ENCODE assay signal across 8 mouse cellular contexts in the genomic region with DNA sequence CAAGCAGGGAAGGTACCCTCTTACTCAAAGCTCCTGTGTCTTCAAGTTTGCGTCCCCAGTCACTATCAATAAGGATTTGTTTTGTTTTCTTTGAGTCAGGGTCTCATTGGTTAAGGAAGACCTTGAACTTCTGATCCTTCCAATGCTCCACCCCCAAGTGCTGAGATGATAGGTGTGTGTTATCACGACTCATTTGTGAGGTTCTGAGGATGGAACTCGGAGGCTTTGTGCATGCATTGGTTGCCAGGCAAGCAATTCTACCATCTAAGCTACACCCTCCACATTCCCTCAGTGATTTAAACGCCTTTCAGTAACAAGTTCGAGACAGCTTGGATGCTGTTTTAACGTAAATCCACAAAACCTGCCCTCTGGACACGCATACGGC. TPM values are rescaled to one million over a fixed set of nuclear protein-coding genes. Genes with fewer than 3 reads are reported as not detected.
DNase-seq lines count a peak whose midpoint lies in the region; ATAC-seq and TF ChIP-seq lines count a peak whose summit lies in the region.

No protein-coding gene starts in this region.

- H3K4me2 ChIP-seq in hindbrain, embryonic 16.5 days (ENCODE audit: low read length), result peak overlapping the region; percentile 95
- peak overlapping the region; percentile 88 for H3K4me2 ChIP-seq in midbrain, postnatal 0 days (ENCODE audit: low read depth, low read length, poor library complexity, severe bottlenecking)

- no peak for TF ChIP-seq CTCF in layer of hippocampus, adult 2 months (conservative IDR thresholded peaks at IDR 0.05)
- TF ChIP-seq CTCF in midbrain, postnatal 0 days (IDR thresholded peaks at IDR 0.05), result no peak

- H3K4me3 ChIP-seq in layer of hippocampus, adult 2 months, result peak overlapping the region; percentile 80
- H3K4me3 ChIP-seq in brown adipose tissue, adult 24 weeks (ENCODE audit: insufficient read depth, low read depth, low read length), result peak overlapping the region; percentile 38
- H3K4me3 ChIP-seq in hindbrain, embryonic 16.5 days (ENCODE audit: low read length), result peak overlapping the region; percentile 93
- H3K4me3 ChIP-seq in midbrain, postnatal 0 days (ENCODE audit: low read depth, low read length), result peak overlapping the region; percentile 97

- H3K27me3 ChIP-seq in hindbrain, embryonic 16.5 days (replicated peaks; ENCODE audit: control insufficient read depth, insufficient read depth, low read length), result no peaks in the 10 kb centered on the region
- H3K27me3 ChIP-seq in midbrain, postnatal 0 days (ENCODE audit: insufficient read depth, low read length), result no peaks in the 10 kb centered on the region

- peaks cover 13% of the 10 kb centered on the region for H3K4me1 ChIP-seq in brown adipose tissue, adult 24 weeks (ENCODE audit: control insufficient read depth, insufficient read depth, insufficient read length, low read length)
- H3K4me1 ChIP-seq in hindbrain, embryonic 16.5 days (ENCODE audit: control insufficient read depth, insufficient read depth, low read depth, low read length), result peaks cover 19% of the 10 kb centered on the region
- peaks cover 6% of the 10 kb centered on the region; the same call in 1 of the 2 replicates for H3K4me1 ChIP-seq in midbrain, postnatal 0 days (ENCODE audit: insufficient read depth, low read length)

- DNase-seq in layer of hippocampus, adult 2 months (ENCODE audit: low spot score in 2 of 2), result no peak
- DNase-seq in layer of hippocampus, postnatal 10 days (ENCODE audit: low spot score in 2 of 2), result no peak
- DNase-seq in midbrain, postnatal 0 days (ENCODE audit: low spot score), result no peak
- no peak for DNase-seq in urinary bladder, postnatal 25 days (ENCODE audit: low spot score)
- DNase-seq in Muller cell, postnatal 12 days (ENCODE audit: inconsistent ontology term), result no peak
- DNase-seq in ovary, postnatal 36 days (ENCODE audit: low spot score), result no peak

- peak overlapping the region; percentile 97 for H3K27ac ChIP-seq in layer of hippocampus, adult 2 months
- H3K27ac ChIP-seq in brown adipose tissue, adult 24 weeks (replicated peaks; ENCODE audit: low read depth, low read length), result peak overlapping the region; percentile 62
- H3K27ac ChIP-seq in hindbrain, embryonic 16.5 days (ENCODE audit: low read depth, low read length), result peak overlapping the region; percentile 91
- peak overlapping the region; percentile 69 for H3K27ac ChIP-seq in midbrain, postnatal 0 days (ENCODE audit: low read depth, low read length)

- H3K9me3 ChIP-seq in hindbrain, embryonic 16.5 days (ENCODE audit: control insufficient read depth, low read length), result no peaks in the 10 kb centered on the region
- no peaks in the 10 kb centered on the region for H3K9me3 ChIP-seq in midbrain, postnatal 0 days (ENCODE audit: low read length)

- peak overlapping the region; percentile 81 for H3K9ac ChIP-seq in hindbrain, embryonic 16.5 days (ENCODE audit: low read depth, low read length)
- H3K9ac ChIP-seq in midbrain, postnatal 0 days (replicated peaks; ENCODE audit: low read length, poor library complexity, severe bottlenecking), result peak overlapping the region; percentile 67

- WGBS in hindbrain, embryonic 16.5 days, result 9% methylated on average over 8 of the region's 8 CpGs
- WGBS in midbrain, postnatal 0 days, result 6% methylated on average over 8 of the region's 8 CpGs

- no peak; the same call in 1 of the 2 replicates for ATAC-seq in hindbrain, embryonic 16.5 days
- 0 out of 2 replicates have a peak, but pooled peaks have one; percentile 2 for ATAC-seq in midbrain, postnatal 0 days (ENCODE audit: low FRiP score)

- 0 out of 2 replicates have a peak, but pooled peaks cover 3% of the 10 kb centered on the region for H3K36me3 ChIP-seq in hindbrain, embryonic 16.5 days (ENCODE audit: control insufficient read depth, insufficient read depth, low read length)
- no peaks in the 10 kb centered on the region for H3K36me3 ChIP-seq in midbrain, postnatal 0 days (ENCODE audit: insufficient read depth, low read length)

RNA-seq across cellular contexts. Expression of gene Pttg1ip, which starts 0.5 kb away (rescaled TPM):
- 10 to 100 TPM; 76.9 to 77.5 TPM for total RNA-seq in layer of hippocampus, adult 2 months (2021)
- total RNA-seq in layer of hippocampus, postnatal 10 days (2021), result 10 to 100 TPM; 71.6 to 82.0 TPM
- 88.8 and 92.4 TPM in 2 replicates for polyA plus RNA-seq in brown adipose tissue, adult 24 weeks (2012; ENCODE audit: insufficient read depth, insufficient read length, missing spikeins)
- polyA plus RNA-seq in hindbrain, embryonic 16.5 days (2015; fragmentation: Nextera tagmentation; extraction: Ambion mirVana), result 84.4 and 88.3 TPM in 2 replicates
- 87.2 and 116 TPM in 2 replicates for total RNA-seq in midbrain, postnatal 0 days (2014; rRNA removed)
- polyA plus RNA-seq in midbrain, postnatal 0 days (2015; fragmentation: Nextera tagmentation; extraction: Ambion mirVana), result 74.7 and 79.0 TPM in 2 replicates

RNA-seq across cellular contexts. Expression of gene Sumo3, which starts 24.9 kb away (rescaled TPM):
- total RNA-seq in layer of hippocampus, adult 2 months (2021), result 100 to 1,000 TPM; 131 to 138 TPM
- total RNA-seq in layer of hippocampus, postnatal 10 days (2021), result 100 to 1,000 TPM; 129 to 156 TPM
- 58.1 and 84.9 TPM in 2 replicates for polyA plus RNA-seq in brown adipose tissue, adult 24 weeks (2012; ENCODE audit: insufficient read depth, insufficient read length, missing spikeins)
- polyA plus RNA-seq in hindbrain, embryonic 16.5 days (2015; fragmentation: Nextera tagmentation; extraction: Ambion mirVana), result 303 and 334 TPM in 2 replicates
- total RNA-seq in midbrain, postnatal 0 days (2014; rRNA removed), result 167 and 306 TPM in 2 replicates
- 385 and 389 TPM in 2 replicates for polyA plus RNA-seq in midbrain, postnatal 0 days (2015; fragmentation: Nextera tagmentation; extraction: Ambion mirVana)

RNA-seq across cellular contexts. Expression of gene Gm49325, which starts 25.0 kb away (rescaled TPM):
- total RNA-seq in layer of hippocampus, adult 2 months (2021), result 10 to 100 TPM; 18.3 to 27.0 TPM
- 10 to 100 TPM; 17.9 to 34.8 TPM for total RNA-seq in layer of hippocampus, postnatal 10 days (2021)
- 16.0 and 45.5 TPM in 2 replicates for polyA plus RNA-seq in brown adipose tissue, adult 24 weeks (2012; ENCODE audit: insufficient read depth, insufficient read length, missing spikeins)
- polyA plus RNA-seq in hindbrain, embryonic 16.5 days (2015; fragmentation: Nextera tagmentation; extraction: Ambion mirVana), result not detected in 2 replicates
- total RNA-seq in midbrain, postnatal 0 days (2014; rRNA removed), result not detected in 2 replicates
- polyA plus RNA-seq in midbrain, postnatal 0 days (2015; fragmentation: Nextera tagmentation; extraction: Ambion mirVana), result 6.9 and 10.5 TPM in 2 replicates

RNA-seq across cellular contexts. Expression of gene Ube2g2, which starts 41.1 kb away (rescaled TPM):
- 10 to 100 TPM; 81.6 to 95.4 TPM for total RNA-seq in layer of hippocampus, adult 2 months (2021)
- total RNA-seq in layer of hippocampus, postnatal 10 days (2021), result 10 to 100 TPM; 46.6 to 54.3 TPM
- polyA plus RNA-seq in brown adipose tissue, adult 24 weeks (2012; ENCODE audit: insufficient read depth, insufficient read length, missing spikeins), result 23.3 and 26.1 TPM in 2 replicates
- 85.0 and 91.0 TPM in 2 replicates for polyA plus RNA-seq in hindbrain, embryonic 16.5 days (2015; fragmentation: Nextera tagmentation; extraction: Ambion mirVana)
- total RNA-seq in midbrain, postnatal 0 days (2014; rRNA removed), result 39.3 and 41.8 TPM in 2 replicates
- polyA plus RNA-seq in midbrain, postnatal 0 days (2015; fragmentation: Nextera tagmentation; extraction: Ambion mirVana), result 67.2 and 70.6 TPM in 2 replicates

RNA-seq across cellular contexts. Expression of gene Itgb2, which starts 51.0 kb away (rescaled TPM):
- total RNA-seq in layer of hippocampus, adult 2 months (2021), result 1 to 10 TPM; 3.3 to 4.6 TPM
- total RNA-seq in layer of hippocampus, postnatal 10 days (2021), result 1 to 10 TPM; 3.5 to 3.8 TPM
- polyA plus RNA-seq in brown adipose tissue, adult 24 weeks (2012; ENCODE audit: insufficient read depth, insufficient read length, missing spikeins), result 4.3 and 4.4 TPM in 2 replicates
- 0.92 and 1.1 TPM in 2 replicates for polyA plus RNA-seq in hindbrain, embryonic 16.5 days (2015; fragmentation: Nextera tagmentation; extraction: Ambion mirVana)
- total RNA-seq in midbrain, postnatal 0 days (2014; rRNA removed), result 0.55 and 1.7 TPM in 2 replicates
- polyA plus RNA-seq in midbrain, postnatal 0 days (2015; fragmentation: Nextera tagmentation; extraction: Ambion mirVana), result 0.69 and 1.2 TPM in 2 replicates

Comparison
In these comparisons a context has a peak if more than half of its experiments do, and no peak if none do; other contexts are left out.
1. H3K4me3 ChIP-seq: peak in every context shown above with its lines; median percentile 97 in midbrain, postnatal 0 days; 93 in hindbrain, embryonic 16.5 days; 80 in layer of hippocampus, adult 2 months; 38 in brown adipose tissue, adult 24 weeks.
2. RNA of gene Gm49325, which starts 25.0 kb away (total RNA-seq): 17.9 to 34.8 TPM in layer of hippocampus, postnatal 10 days and 18.3 to 27.0 TPM in layer of hippocampus, adult 2 months; not detected in midbrain, postnatal 0 days; every median in the first group is over 10 times any median in the second.
3. Peak in every context shown above with its lines, with median percentiles within 50 percentile points of each other: H3K27ac ChIP-seq.